Mouse (Mus musculus) liver, adult 2 months (tissue): Measurements from ENCODE around the gene Tanc1.

Experiments
- CTCF ChIP-seq: fragments of 200-500 bp; IDR thresholded peaks from 2 replicates; pipeline ENCODE4 v1.5.1; 2011; ENCODE audit warnings: low read depth, low read length, control low read depth
- POLR2A ChIP-seq: fragments of 200-500 bp; IDR thresholded peaks from 2 replicates; pipeline ENCODE4 v1.6.1; 2011; ENCODE audit warnings: low read length, control low read depth; ENCODE audit not compliant: insufficient read depth; ENCODE audit errors: extremely low read depth

- TF ChIP-seq CTCF, result no peak
- TF ChIP-seq POLR2A, result no peak
Measured at GRCm38 (mm10) chr2:59672086-59672485, 60.2 kb downstream of the Tanc1 start.
